Mouse (Mus musculus) CH12.LX (cell line): Measurements from ENCODE around the gene Rassf8.

ENCODE experiments used
- CHD2 ChIP-seq: IDR thresholded peaks from 2 replicates; pipeline ENCODE4 v1.6.1; 2011; ENCODE audit warnings: low read length, improper control_type of control experiment
- CTCF ChIP-seq, 2 experiments: IDR thresholded peaks in 1 of 2; conservative IDR thresholded peaks in 1 of 2; 2 replicates each; pipeline ENCODE4 v1.5.1; 2011 to 2012; ENCODE audit warnings: low read depth in 2 of 2, low read length in 2 of 2, improper control_type of control experiment in 1 of 2, inconsistent platforms in 1 of 2, mild to moderate bottlenecking in 1 of 2, moderate library complexity in 1 of 2
- EP300 ChIP-seq: IDR thresholded peaks from 2 replicates; pipeline ENCODE4 v1.6.1; 2011; ENCODE audit warnings: low read length, improper control_type of control experiment
- ETS1 ChIP-seq: conservative IDR thresholded peaks from 2 replicates; pipeline ENCODE4 v1.6.1; 2012; ENCODE audit warnings: low read depth, mild to moderate bottlenecking, inconsistent platforms, low read length, improper control_type of control experiment, moderate library complexity
- NELFE ChIP-seq: IDR thresholded peaks from 2 replicates; pipeline ENCODE4 v1.6.1; 2011; ENCODE audit warnings: low read depth, low read length, improper control_type of control experiment
- NRF1 ChIP-seq: IDR thresholded peaks from 2 replicates; pipeline ENCODE4 v1.6.1; 2014; ENCODE audit warnings: low read depth, mild to moderate bottlenecking, inconsistent platforms, low read length, improper control_type of control experiment, moderate library complexity
- POLR2A ChIP-seq: IDR thresholded peaks from 2 replicates; pipeline ENCODE4 v1.6.1; 2011; ENCODE audit warnings: low read depth, mild to moderate bottlenecking, improper control_type of control experiment, low read length
- POLR2AphosphoS2 ChIP-seq: IDR thresholded peaks from 2 replicates; pipeline ENCODE4 v1.6.1; 2011; ENCODE audit warnings: low read depth, low read length, improper control_type of control experiment
- SIN3A ChIP-seq: IDR thresholded peaks from 2 replicates; pipeline ENCODE4 v1.6.1; 2012; ENCODE audit warnings: low read length, improper control_type of control experiment, inconsistent platforms
- SMC3 ChIP-seq: IDR thresholded peaks from 2 replicates; pipeline ENCODE4 v1.6.1; 2011; ENCODE audit warnings: low read depth, low read length, improper control_type of control experiment
- USF1 ChIP-seq: IDR thresholded peaks from 2 replicates; pipeline ENCODE4 v1.6.1; 2014; ENCODE audit warnings: low read depth, mild to moderate bottlenecking, inconsistent platforms, low read length, improper control_type of control experiment
- ZKSCAN1 ChIP-seq: IDR thresholded peaks from 2 replicates; pipeline ENCODE4 v1.6.1; 2012; ENCODE audit warnings: low read depth, inconsistent platforms, low read length, improper control_type of control experiment, borderline replicate concordance
- ZMIZ1 ChIP-seq: IDR thresholded peaks from 2 replicates; pipeline ENCODE4 v1.6.1; 2012; ENCODE audit warnings: low read depth, mild to moderate bottlenecking, inconsistent platforms, low read length, improper control_type of control experiment

- no peak for TF ChIP-seq ETS1
- peak; percentile 29; the same call in 1 of the 2 replicates for TF ChIP-seq POLR2A
- no peak for TF ChIP-seq CTCF (conservative IDR thresholded peaks at IDR 0.05 in 1 of 2, IDR thresholded peaks at IDR 0.05 in 1 of 2; ENCODE audit: low read depth in 2 of 2, low read length in 2 of 2)
- TF ChIP-seq POLR2AphosphoS2, result no peak
- TF ChIP-seq CHD2, result no peak
- TF ChIP-seq SMC3, result no peak
- TF ChIP-seq USF1, result no peak
- TF ChIP-seq ZKSCAN1, result no peak
- TF ChIP-seq NELFE, result no peak
- TF ChIP-seq SIN3A, result no peak
- no peak for TF ChIP-seq ZMIZ1
- TF ChIP-seq EP300, result peak; percentile 48; the same call in 1 of the 2 replicates
- no peak for TF ChIP-seq NRF1
Measured at GRCm38 (mm10) chr6:145853356-145854079, 107.0 kb downstream of the Rassf8 start.
